Mouse (Mus musculus): ENCODE data around the gene Trim27.
A peak's percentile ranks its signal among the peaks of the same experiment; 100 is the strongest.

Trim27 gene

DNA sequence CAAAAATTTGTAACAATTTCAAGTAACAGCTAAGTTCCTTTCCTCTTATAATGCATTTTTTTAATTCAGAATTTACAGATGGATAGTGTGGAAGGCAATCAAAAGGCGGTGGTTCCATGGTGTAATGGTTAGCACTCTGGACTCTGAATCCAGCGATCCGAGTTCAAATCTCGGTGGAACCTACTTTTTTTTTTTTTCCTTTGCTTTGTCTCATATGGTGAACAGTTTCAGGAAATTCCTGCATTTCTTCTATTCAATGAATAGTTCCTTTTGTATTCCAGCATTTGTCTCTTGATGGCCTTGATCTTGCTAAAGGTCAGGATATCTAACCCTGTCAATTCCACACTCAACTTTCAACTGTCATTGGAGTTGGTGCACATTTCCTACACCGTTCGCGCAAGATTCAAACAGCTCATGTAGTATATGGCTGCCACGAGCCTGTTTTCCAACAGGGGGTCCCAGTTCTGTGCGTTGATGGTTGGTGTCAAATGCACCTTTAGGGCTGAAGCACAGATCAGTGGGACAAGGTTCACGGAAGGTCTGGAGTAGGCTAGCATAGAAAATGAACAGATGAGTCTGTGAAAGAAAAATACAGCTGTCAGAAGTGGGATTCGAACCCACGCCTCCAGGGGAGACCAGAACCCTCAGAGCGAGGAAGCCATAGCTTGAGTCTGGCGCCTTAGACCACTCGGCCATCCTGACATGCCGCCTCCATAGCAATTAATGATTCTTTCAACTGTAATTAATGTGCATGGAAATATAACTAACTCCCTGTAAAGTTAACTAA is 6.8 kb upstream of the Trim27 start:
- DNase-seq (ENCODE audit: low read depth, low spot score) = peak; percentile 70

DNA sequence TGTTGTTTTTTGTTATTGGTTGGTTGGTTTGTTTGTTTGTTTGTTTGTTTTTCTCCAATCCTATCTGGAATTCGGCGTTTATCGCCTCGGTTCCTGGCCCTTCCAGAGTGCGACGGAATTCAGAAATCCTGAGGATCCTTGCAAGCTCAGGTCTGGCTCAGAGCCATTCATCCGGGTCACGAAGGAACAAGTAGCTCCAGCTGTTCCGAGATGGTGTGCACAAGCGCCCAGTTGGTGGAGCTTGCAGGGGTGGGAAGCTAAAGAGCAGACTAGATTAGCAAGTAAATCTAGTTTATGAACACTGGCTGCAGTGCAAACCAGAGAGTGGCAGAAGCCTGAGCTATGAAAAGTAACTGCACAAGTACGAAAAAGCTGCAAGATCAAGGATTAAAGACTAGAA is 6.2 kb upstream of the Trim27 start:
- DNase-seq (ENCODE audit: low read depth, low spot score) = peak; percentile 90

DNA sequence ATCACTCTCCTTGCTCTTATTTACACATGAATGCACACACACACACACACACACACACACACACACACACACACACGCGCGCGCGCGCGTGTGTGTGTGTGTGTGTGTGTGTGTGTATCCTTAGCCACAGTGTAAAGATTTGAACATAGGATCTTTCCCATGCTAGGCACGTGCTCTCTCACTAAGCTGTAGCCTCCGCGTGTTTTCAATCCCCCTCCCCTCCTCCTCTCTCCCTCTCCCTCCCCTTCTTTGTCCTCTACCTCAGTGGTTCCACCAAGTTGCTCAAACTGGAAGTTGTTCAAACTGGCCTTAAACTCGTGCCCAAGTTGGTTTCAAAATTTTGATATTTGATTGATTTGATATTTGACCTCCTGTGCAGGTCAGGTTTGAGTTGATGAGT is 2.5 kb upstream of the Trim27 start:
- no peak for DNase-seq (ENCODE audit: low read depth, low spot score)

DNA sequence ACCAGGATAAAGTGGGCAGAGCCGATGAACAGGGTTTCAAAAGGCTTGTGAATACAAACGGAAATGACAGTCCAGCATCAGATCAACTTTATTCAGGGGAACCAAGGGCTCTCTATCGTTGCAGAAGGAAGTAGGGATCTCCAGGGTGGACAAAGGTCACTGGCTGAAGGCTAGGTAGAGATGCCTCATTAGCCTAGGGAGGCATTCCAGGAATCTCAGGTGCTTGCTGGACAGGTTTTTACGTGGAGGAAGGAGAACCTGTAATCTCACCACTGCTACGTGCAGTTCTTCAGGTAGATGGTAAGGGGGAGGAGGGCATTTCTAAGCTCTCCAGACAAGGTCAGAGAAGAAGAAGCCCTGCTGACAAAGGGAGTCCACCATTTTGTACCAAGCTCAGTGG is 1.6 kb upstream of the Trim27 start:
- no peak for DNase-seq (ENCODE audit: low read depth, low spot score)

DNA sequence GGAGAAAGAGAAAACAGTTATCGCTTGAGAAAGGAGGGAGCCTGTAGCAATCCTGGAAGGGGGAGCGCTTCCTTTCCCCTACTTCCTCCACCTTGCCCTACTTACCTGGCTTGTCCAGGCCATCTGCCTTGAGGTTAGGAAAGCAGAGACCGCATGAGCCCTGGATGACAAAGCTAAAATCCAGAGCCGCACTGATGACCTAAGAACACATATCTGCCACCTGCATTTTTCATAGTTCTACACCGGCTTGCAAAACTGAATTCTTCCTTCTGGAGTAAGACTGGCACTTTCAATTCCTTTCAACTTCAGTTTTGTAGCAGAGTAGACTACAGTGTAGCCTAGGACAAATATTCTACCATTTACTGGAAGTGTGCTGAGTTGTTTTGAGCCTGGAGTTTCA is 881 bp upstream of the Trim27 start:
- DNase-seq (ENCODE audit: low read depth, low spot score) = no peak

DNA sequence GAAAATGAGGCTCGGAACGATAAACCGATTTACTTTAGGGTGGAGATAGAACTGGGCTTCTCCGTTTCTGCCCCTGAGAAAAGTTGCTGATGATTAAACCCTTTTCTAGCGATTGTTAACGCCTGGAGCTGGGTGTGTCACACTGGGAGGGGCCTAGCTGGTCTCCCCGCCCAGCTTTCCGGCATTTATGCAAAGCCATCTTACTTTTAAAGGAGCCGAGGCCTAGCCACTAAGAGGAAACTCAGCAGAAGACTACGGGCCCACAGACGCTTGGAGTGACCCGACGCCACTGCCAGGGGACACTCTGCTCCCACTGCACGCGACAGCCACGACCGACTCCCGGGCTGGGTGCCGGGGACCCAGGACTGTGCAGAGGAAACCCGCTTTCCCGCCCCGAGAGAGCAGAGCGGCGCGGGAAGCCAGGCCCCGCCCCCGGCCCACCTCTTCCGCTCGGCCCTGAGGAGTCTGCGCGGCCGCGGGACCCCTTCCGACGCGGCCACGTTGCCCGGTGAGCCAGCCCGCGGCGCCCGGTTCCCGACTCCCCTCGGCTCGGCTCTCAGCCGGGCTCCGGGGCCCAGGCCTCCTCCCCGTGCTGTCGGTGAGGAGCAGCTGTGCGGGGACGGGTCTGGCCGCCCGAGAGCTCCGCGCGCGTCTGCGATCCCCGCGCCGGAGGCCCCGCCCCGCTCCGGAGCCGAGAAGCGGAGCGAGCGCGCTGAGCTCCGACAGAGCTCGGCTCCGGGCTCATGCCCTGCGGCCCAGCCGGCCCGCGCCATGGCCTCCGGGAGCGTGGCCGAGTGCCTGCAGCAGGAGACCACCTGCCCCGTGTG is 692 bp downstream of the Trim27 start:
- peak; percentile 76 for DNase-seq (ENCODE audit: low read depth, low spot score)

DNA sequence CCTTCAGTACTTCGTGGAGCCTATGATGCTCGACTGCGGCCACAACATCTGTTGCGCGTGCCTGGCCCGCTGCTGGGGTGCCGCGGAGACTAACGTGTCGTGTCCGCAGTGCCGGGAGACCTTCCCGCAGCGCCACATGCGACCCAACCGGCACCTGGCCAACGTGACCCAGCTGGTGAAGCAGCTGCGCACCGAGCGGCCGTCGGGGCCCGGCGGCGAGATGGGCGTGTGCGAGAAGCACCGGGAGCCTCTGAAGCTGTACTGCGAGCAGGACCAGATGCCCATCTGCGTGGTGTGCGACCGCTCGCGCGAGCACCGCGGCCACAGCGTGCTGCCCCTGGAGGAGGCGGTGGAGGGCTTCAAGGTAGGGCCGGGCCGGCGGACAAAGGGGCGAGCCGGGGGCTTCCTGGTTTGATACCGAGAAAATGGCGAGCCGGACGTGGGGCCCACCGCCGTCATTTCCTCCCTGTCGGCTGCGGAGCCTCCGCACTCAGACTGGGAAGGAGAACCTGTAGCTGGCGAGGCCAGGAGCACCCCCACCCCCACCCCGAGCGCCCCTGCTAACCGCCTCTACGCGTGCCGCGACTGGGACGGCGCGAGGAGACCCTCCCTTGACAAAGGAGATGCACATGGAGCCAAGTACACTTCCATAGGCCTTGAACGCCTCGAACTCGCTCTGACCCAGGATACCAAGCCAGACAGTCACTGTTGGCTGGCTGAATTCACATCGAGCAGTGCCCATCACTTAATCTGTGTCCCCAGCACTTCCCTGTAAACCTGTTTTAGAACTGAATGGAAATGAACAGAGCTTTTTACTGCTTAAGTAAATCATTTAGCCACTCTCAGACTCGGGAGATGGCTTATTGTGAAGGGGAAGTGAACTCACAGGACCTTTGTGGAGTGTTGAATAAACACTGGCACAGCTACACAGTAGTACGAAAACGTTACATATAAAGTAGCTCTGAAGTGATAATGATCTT is 1.6 kb downstream of the Trim27 start:
- no peak for DNase-seq (ENCODE audit: low read depth, low spot score)

DNA sequence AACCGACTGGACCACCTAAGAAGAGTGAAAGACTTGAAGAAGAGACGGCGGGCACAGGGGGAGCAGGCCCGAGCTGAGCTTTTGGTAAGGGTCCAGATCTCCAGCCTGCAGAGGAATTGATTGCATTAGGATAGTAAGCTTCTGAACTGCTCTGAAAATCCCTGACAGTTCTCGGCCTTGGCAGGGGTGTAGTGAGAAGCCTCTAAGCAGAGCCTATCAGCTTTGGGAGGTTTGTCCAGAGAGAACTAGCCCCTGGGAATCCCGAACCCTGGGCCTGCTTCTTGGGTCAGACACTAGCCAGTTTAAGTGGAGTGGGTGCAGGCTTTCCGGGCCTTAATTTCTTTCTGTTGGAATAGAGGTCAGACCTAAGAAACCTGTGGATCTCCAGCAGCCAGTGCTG is 2.8 kb downstream of the Trim27 start:
- DNase-seq (ENCODE audit: low read depth, low spot score) = no peak

DNA sequence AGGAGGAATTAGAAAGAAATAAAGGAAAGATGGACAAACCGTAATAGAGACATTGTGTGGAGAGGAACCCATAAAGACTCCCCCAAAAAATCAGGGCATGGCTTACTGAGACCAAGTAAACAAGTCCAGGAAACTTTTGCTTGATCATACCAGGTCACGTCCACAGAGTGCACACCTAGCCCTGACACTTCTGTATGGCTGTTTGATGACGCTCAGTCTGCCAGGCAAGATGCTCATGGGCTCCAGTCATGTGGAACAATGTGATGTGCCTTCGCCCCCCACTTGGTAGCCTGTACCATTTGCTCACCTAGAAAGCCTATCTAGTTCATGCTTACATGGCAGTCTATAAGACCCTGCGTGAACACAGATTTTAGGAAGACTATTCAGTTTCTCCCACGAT is 3.8 kb downstream of the Trim27 start:
- no peak for DNase-seq (ENCODE audit: low read depth, low spot score)

DNA sequence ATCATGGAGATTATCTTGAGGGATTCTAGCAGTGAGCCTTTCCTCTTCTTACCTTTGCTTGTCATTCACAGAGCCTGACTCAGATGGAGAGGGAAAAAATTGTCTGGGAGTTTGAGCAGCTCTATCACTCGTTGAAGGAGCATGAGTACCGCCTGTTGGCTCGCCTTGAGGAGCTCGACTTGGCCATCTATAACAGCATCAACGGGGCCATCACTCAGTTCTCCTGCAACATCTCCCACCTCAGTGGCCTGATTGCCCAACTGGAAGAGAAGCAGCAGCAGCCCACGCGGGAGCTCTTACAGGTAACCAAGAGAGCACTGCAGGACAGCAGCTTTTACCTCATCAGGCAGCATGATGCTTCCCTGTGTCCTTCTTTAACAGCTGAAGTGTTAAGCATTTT is 4.4 kb downstream of the Trim27 start:
- DNase-seq (ENCODE audit: low read depth, low spot score) = no peak

DNA sequence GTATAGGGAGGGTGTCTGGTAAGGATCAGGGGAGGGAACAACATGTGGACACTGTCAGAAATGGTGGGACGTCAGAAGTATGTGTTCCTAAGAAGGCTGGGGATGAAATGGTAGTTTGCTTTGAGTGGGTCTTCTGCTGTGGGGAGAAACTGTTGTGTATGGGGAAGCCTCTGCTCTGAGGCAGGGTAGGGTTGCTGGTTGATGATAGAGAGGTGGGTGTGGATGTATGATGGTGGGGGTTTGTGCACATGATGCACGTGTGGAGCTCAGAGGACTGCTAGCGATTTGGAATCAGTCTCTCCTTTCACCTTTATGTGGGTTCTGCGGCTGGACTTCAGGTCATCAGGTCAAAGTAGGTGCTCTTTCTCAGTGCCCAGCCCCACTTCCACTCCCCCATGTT is 6.3 kb downstream of the Trim27 start:
- no peak for DNase-seq (ENCODE audit: low read depth, low spot score)

DNA sequence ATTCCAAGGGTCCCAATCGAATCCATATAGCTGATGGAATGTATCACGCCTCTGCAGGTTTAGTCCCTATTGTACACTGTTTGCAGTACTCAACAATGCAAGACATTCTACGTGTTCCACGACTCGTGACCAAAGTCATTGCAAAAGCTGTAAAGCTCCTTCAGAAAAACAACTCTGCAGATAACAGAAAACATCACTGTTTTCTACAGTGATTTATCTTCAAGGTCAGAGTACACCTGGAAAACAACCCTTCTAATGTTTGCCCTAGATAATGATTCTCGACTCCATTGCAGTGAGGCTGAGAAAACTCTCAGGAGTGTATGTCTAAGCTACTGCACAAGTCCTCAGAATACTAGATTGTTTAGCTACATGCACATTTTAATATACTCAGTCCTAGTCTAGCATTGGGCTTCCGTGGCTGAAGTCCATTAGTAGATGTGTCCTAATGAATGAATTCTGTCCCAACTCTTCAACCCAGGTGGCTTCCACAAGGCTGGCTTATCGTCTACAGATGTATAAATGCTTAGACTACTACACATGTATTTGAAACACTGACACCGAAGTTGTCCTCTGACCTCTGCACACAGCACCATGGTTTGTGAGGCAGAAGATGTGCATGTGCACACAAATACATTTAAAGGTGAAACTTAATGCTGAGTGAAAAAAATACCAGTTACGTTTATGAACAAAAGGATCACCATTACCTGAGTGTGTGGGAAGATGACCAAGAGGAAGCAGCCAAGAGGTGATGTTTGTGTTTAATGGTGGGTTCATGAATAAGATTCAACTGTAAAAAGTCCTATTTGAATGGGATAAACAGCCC is 16.4 kb downstream of the Trim27 start:
- no peak for DNase-seq (ENCODE audit: low read depth, low spot score)

DNA sequence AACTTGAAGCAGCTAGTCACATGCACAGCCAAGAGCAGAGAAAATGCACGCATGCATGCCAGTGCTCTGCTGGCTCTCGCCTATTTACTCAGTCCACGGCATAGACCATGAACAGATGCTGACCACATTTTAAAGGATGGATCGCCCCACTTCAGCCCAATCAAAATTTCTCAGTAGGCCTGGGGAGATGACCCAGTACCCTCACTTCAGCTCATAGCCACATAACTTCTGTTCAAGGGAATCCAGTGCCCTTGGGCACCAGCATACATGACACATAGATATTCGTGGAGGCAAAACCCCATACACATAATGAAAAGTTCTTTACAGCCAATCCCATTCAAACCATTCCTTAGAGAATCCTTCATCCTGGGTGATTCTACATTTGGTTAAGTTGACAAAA is 18.5 kb downstream of the Trim27 start:
- DNase-seq (ENCODE audit: low read depth, low spot score) = no peak

DNA sequence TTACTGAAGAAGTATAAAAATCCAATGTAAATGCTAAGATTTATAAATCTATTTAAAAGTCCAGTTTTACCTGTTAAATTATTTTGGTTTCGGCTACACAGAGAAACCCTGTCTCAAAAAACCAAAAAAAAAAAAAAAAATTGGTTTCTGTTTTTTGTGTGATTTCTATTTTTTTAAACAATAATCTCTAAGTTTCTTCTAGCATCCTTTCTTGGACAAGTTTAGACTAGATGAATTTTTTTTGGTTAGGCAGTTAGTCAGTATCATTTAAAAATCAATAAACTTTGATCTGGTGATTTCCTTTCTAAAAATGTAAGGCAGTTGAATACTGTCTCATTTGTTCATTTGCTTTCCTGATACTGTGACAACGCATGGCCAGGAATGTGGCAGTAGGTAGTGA is 19.1 kb downstream of the Trim27 start:
- no peak for DNase-seq (ENCODE audit: low read depth, low spot score)

DNA sequence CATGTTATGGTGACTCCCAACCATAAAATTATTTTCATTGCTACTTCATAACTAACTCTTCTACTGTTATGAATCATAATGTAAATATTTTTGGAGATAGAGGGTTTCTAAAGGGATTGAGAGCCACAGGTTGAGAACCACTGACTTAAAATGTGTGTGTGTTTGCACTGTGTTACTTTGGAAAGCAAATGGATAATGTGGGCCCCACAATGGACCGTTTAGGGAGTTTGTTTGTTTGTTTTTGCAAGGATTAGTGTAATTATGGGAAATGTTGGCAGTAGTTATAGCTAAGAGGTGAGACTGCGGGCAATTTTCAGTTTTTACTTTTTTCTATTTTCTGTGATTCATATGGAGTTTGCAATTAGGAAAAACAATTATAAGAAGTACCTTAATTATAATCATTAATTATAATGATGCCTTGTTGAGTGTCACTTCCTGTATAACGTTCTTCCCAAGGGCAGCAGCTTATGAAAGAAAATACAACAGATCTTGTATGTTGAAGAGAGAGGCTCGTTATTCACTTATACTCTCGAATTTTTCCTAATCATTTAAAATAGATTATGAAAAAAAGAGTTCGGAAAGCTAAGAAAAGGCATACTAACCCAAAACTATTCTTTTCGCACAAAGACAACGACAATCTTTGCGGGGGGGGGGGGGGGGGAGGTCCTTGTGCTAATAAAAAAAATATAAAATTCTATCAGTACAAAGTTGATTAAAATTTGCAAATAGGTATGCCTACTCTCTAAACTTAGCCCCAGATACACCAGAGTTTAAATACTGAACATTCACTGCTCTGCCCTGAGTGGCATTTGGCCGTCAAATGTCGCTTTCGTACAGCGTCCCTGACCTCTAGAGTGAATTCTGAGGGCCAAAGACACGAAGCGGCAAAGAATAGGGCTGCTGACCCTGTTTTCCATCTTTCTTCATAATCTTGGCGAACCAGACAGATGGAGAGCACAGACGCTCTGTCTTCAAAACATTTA is 20.1 kb downstream of the Trim27 start:
- no peak for DNase-seq (ENCODE audit: low read depth, low spot score)

DNA sequence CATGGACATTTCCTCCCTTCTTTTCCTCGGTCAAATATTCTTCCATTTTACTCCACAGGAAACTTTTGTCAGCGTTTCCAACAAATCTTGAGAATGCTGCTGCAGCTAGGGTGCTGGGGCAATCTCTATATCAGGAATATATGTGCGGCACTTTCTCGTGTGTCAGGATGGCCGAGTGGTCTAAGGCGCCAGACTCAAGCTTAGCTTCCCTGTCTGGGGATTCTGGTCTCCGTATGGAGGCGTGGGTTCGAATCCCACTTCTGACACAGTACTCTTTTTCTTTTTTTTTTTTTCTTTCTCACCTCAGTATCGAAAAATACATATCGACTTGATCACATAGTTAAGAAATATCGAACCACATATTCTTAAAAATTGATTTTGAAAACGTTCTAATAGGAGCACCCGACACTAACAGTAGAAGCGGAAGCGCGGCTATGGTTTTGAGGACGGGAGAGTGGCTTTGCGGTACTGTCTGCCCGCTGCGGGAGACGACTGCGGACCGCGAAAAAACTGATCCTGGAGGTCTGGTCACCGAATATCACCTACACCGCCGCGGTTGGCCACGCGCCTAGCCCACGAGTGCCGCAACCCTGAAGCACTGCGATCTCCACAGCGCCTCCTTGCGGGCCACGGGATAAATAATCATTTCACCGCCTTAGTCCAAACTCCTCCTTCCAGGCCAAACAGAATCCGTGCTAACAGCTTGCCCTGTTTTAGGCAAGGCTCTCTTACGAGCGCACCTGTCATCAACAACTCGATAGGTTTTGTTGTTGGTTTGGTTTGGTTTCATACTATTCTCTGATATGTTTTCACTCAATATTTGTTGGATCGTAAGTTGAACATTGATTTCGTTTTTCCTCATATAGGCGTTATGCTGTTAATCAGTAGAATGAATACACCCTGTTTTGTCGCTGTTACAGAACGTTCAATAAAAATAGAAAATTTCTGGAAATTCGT is 21.1 kb downstream of the Trim27 start:
- DNase-seq (ENCODE audit: low read depth, low spot score) = peak; percentile 95

DNA sequence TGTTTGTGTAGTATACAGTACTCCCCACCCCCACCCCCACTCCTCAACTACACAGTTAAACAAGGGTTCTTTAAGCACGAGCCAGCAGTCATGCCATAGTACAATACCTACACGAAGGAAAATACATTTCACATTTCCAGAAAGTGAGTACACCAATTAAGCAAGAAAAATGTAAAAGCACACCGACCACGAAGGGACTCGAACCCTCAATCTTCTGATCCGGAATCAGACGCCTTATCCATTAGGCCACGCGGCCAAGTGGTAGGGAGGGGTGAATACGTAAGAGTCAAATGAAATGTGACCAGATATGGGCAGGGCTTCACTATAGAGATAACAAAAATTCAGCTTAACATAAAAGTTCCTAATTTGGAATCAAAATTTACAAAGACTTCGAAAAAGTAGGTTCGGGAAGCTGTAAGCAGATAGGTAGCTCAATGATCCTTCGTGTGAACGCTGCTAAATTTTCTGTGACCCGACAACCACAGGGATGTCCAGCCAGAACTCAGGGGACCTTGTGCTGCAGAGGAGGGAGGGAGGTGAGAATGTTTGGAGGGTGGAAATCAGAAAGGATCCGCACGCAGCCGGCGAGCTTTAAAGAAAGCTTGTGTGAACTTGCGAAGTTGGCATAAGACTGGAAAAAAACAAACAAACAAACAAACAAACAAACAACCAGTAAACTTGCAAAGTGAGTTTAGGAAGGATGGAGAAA is 36.2 kb downstream of the Trim27 start:
- DNase-seq (ENCODE audit: low read depth, low spot score) = peak; percentile 38

DNA sequence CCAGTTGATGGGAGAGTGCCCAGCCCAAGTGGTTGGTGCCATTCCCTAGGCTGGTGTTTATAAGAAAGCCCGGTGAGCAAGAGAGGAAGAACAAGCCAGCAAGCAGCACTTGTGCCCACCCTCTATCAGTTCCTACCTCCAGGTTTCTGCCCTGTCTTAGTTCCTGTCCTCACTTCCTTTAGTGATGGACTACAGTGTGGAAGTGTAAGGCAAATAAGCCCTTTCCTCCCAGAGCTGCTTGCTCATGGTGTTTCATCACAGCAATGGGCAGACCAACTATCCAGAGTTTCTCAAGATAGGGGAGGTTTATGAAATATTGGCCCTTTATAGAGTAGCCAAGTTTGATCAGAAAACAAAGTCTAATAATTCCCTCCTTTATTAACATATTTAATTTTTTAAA is 37.5 kb downstream of the Trim27 start:
- DNase-seq (ENCODE audit: low read depth, low spot score) = no peak
